Mouse (Mus musculus) neural tube, embryonic 14.5 days (tissue): ENCODE results near the gene Spout1. TPM values are rescaled to one million over a fixed set of nuclear protein-coding genes. Genes with fewer than 3 reads are reported as not detected.
"Not testable (repeated sequence)": the region's sequence is repeated elsewhere in the genome, so short reads cannot be mapped to it uniquely, and the experiment has no call there.

ENCODE experiments used
- ATAC-seq: fragments of 200-750 bp; cut with Nextera tagmentation; 2 replicates; pipeline ENCODE4 v1.8.0; 2017; ENCODE audit warnings: low read depth, mild to moderate bottlenecking, moderate TSS enrichment, moderate library complexity
- H3K27ac ChIP-seq: fragments of 300-500 bp; sonication (generic); 2 replicates; pipeline ENCODE4 v1.5.1; 2014; ENCODE audit warnings: low read depth, mild to moderate bottlenecking, control low read depth, low read length, moderate library complexity, mixed read lengths
- H3K27me3 ChIP-seq: fragments of 300-500 bp; sonication (generic); 2 replicates; pipeline ENCODE4 v1.6.1; 2014; ENCODE audit warnings: low read length; ENCODE audit not compliant: control insufficient read depth, insufficient read depth
- H3K36me3 ChIP-seq: fragments of 300-500 bp; sonication (generic); 2 replicates; pipeline ENCODE4 v1.6.1; 2014; ENCODE audit warnings: low read length, mixed read lengths; ENCODE audit not compliant: control insufficient read depth, insufficient read depth
- H3K4me1 ChIP-seq: fragments of 300-500 bp; sonication (generic); 2 replicates; pipeline ENCODE4 v1.6.1; 2014; ENCODE audit warnings: low read length; ENCODE audit not compliant: control insufficient read depth, insufficient read depth
- H3K4me2 ChIP-seq: fragments of 300-500 bp; sonication (generic); 2 replicates; pipeline ENCODE4 v1.6.1; 2014; ENCODE audit warnings: mild to moderate bottlenecking, low read depth, low read length, control low read depth
- H3K4me3 ChIP-seq: fragments of 300-500 bp; sonication (generic); 2 replicates; pipeline ENCODE4 v1.5.1; 2014; ENCODE audit warnings: low read depth, low read length, control low read depth, mixed read lengths
- H3K9ac ChIP-seq: fragments of 300-500 bp; sonication (generic); replicated peaks from 2 replicates; pipeline ENCODE4 v1.6.1; 2014; ENCODE audit warnings: low read depth, mild to moderate bottlenecking, control low read depth, low read length, mixed read lengths
- H3K9me3 ChIP-seq: fragments of 300-500 bp; sonication (generic); 2 replicates; pipeline ENCODE4 v1.6.1; 2016; ENCODE audit warnings: low read length; ENCODE audit not compliant: control insufficient read depth
- WGBS: fragments of 180-500 bp; shearing (Covaris S2); extraction: QIAGEN DNeasy Blood & Tissue Kit; methylation state at CpG from one replicate; pipeline ENCODE4 v1.1.7; 2014; 5-methylcytosine and 5-hydroxymethylcytosine counted together
- polyA plus RNA-seq: library from polyadenylated mRNA; unstranded; fragments of >200 nt; fragmentation: Nextera tagmentation; extraction: Ambion mirVana; gene quantifications from 2 replicates; pipeline ENCODE4 v1.2.1, GENCODE M21; 2014

Gene Spout1
- polyA plus RNA-seq, 1 experiment from 2014 or later, result 64.2 TPM

GRCm38 (mm10) chr2:30136458-30136857 lies 41.8 kb downstream of the Spout1 start:
- Histone ChIP-seq H3K27me3 (no peaks in the 10 kb centered on the region), H3K4me3 (no peak overlapping the region), H3K27ac (no peak overlapping the region), H3K4me1 (peaks cover 18% of the 10 kb centered on the region), H3K36me3 (peaks cover 25% of the 10 kb centered on the region), H3K9me3 (no peaks in the 10 kb centered on the region), H3K4me2 (no peak overlapping the region), H3K9ac (no peak overlapping the region)
- 91% methylated on average over 10 of the region's 10 CpGs for WGBS
- ATAC-seq, result no peak

DNA sequence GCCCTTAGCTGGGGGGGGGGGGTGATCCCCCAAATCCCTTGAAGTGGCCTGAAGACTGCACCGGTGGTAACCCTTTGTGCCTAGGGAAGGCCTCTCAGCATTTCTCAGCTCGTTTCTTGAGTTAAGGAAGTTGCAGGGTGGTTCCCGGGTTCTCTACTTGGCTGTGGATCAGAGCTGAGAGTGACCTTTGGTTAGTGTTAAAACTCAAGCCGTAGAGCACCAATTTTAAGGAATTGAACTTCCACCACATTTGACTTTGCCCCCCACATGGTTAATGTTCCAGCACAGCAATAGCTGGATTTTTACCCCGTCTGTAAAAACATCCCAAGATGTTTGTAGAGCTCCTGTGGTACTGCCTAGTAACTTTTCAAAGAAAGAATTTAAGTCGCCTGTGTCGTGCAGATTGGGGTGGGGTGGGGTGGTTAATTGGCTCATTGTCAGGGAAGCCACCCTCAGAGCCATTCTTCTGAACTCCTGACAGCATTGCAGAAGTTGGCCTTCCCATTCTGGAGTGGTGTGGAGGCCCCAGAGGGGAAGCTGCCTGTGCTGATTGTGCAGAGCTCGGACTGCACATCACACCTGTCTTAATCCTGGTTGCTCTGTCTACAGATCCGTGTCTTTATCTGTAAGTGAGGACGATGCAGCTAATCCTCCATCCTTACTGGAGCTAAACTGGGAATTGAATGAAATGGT lies 43.2 kb downstream of the Spout1 start:
- peaks cover 11% of the 10 kb centered on the region; the same call in 1 of the 2 replicates for H3K36me3 ChIP-seq
- peak overlapping the region; percentile 82; the same call in 1 of the 2 replicates for H3K4me3 ChIP-seq
- no peak overlapping the region for H3K27ac ChIP-seq
- no peaks in the 10 kb centered on the region for H3K9me3 ChIP-seq
- H3K4me2 ChIP-seq, result peak overlapping the region; percentile 96
- H3K27me3 ChIP-seq, result no peaks in the 10 kb centered on the region
- H3K9ac ChIP-seq, result peak overlapping the region; percentile 79
- H3K4me1 ChIP-seq, result peaks cover 18% of the 10 kb centered on the region
- ATAC-seq, result no peak
- 45% methylated on average over 10 of the region's 10 CpGs for whole genome bisulfite sequencing

DNA sequence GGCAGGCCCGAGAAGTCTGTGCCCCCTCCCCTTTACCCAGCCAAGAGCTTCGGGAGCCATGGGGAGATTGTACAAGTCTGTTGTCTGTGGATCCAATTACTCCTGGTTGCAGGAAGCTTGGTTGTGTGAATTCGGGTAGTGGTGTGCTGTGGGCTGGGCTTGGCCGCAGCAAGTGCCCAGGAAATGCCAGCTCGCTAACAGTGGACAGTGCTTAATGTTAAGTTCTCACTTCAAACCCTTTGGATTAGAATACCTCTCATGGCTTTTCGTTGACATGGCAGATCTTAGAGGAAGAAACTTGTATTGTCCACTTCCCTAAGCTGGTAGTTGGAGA lies 43.9 kb downstream of the Spout1 start:
- Histone ChIP-seq H3K4me1 (peaks cover 18% of the 10 kb centered on the region), H3K27me3 (no peaks in the 10 kb centered on the region), H3K4me3 (peak overlapping the region; percentile 82), H3K4me2 (peak overlapping the region; percentile 96), H3K9ac (peak overlapping the region; percentile 79), H3K9me3 (no peaks in the 10 kb centered on the region), H3K36me3 (peaks cover 9% of the 10 kb centered on the region; the same call in 1 of the 2 replicates), H3K27ac (peak overlapping the region; percentile 70; the same call in 1 of the 2 replicates)
- 27% methylated on average over 6 of the region's 6 CpGs for WGBS
- 0 out of 2 replicates have a peak, but pooled peaks have one; percentile 16 for ATAC-seq

GRCm38 (mm10) chr2:30133613-30134377 lies 44.5 kb downstream of the Spout1 start, which contains the start of gene Tbc1d13:
TSS of gene Tbc1d13 (plus strand) at chr2:30133746.
- Histone ChIP-seq H3K4me3 (peak within 1 kb of the TSS; percentile 82), H3K27me3 (no peaks in the 10 kb centered on the region), H3K4me2 (peak within 1 kb of the TSS; percentile 96), H3K9me3 (no peaks in the 10 kb centered on the region), H3K36me3 (peaks cover 9% of the 10 kb centered on the region; the same call in 1 of the 2 replicates), H3K9ac (peak within 1 kb of the TSS; percentile 79), H3K4me1 (peaks cover 18% of the 10 kb centered on the region), H3K27ac (peak within 1 kb of the TSS; percentile 70)
- peak; percentile 94 for ATAC-seq
- under 1% methylated on average over 46 of the region's 46 CpGs for WGBS

GRCm38 (mm10) chr2:30132801-30133612 lies 45.3 kb downstream of the Spout1 start:
- H3K4me2 ChIP-seq, result peak overlapping the region; percentile 96
- H3K27ac ChIP-seq, result peak overlapping the region; percentile 69
- peak overlapping the region; percentile 79 for H3K9ac ChIP-seq
- peak overlapping the region; percentile 82 for H3K4me3 ChIP-seq
- no peak for ATAC-seq
- H3K36me3 ChIP-seq, result peaks cover 7% of the 10 kb centered on the region; the same call in 1 of the 2 replicates
- H3K4me1 ChIP-seq, result peaks cover 18% of the 10 kb centered on the region
- WGBS, result 30% methylated on average over 16 of the region's 16 CpGs
- H3K9me3 ChIP-seq, result no peaks in the 10 kb centered on the region
- no peaks in the 10 kb centered on the region for H3K27me3 ChIP-seq

GRCm38 (mm10) chr2:30131240-30131639 lies 47.0 kb downstream of the Spout1 start:
- not testable (repeated sequence) for H3K4me3 ChIP-seq, H3K27me3 ChIP-seq, H3K4me2 ChIP-seq, ATAC-seq, H3K36me3 ChIP-seq, H3K27ac ChIP-seq, H3K9me3 ChIP-seq, H3K9ac ChIP-seq
- H3K4me1 ChIP-seq, result peaks cover 18% of the 10 kb centered on the region
- 64% methylated on average over 5 of the region's 5 CpGs for WGBS

DNA sequence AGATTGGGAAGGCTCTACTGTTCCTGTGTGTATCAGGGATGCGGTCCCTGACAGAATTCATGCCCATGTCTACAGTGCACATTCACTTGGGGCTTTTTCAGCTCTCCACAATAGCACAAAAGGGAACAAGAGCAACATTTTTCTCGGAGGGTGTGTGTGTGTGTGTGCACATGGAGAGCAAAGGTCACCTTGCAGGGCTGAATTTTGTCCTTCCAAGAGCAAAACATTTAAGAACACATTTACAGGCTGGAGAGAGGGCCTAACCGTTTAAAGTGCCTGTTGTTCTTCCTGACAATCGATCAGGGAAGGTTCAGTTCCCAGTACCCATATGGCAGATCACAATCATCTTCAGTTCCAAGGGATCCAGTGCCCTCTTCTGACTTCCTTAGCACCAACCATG lies 48.1 kb downstream of the Spout1 start:
- no peak overlapping the region for H3K4me3 ChIP-seq
- H3K27me3 ChIP-seq, result no peaks in the 10 kb centered on the region
- WGBS, result 88% methylated on average over 4 of the region's 4 CpGs
- H3K27ac ChIP-seq, result no peak overlapping the region
- no peaks in the 10 kb centered on the region for H3K9me3 ChIP-seq
- peaks cover 15% of the 10 kb centered on the region for H3K4me1 ChIP-seq
- H3K9ac ChIP-seq, result no peak overlapping the region
- H3K4me2 ChIP-seq, result no peak overlapping the region
- H3K36me3 ChIP-seq, result no peaks in the 10 kb centered on the region
- ATAC-seq, result no peak

- Histone ChIP-seq H3K27me3 (no peaks in the 10 kb centered on the region), H3K4me3 (no peak overlapping the region), H3K36me3 (no peaks in the 10 kb centered on the region), H3K9ac (no peak overlapping the region), H3K9me3 (no peaks in the 10 kb centered on the region), H3K4me1 (peaks cover 9% of the 10 kb centered on the region), H3K4me2 (no peak overlapping the region), H3K27ac (no peak overlapping the region)
- no peak for ATAC-seq
- WGBS, result 35% methylated on average over 2 of the region's 2 CpGs
Observed at GRCm38 (mm10) chr2:30128789-30129188, 49.5 kb downstream of the Spout1 start.
